8 mouse cellular contexts compared by ENCODE assay signal in genomic region chr4:109406486-109407175, GRCm38 (mm10). TPM values are rescaled to one million over a fixed set of nuclear protein-coding genes. Genes with fewer than 3 reads are reported as not detected.
DNase-seq lines count a peak whose midpoint lies in the region; ATAC-seq lines count a peak whose summit lies in the region.

Gene Ttc39a, plus strand, starts transcription at chr4:109406623.

- DNase-seq in spleen, adult 12 weeks (ENCODE audit: low spot score): peak; percentile 37
- no peak for DNase-seq in spleen, postnatal 36 days (ENCODE audit: low spot score in 2 of 2)
- peak; percentile 27 for DNase-seq in kidney, adult 11 months
- no peak for DNase-seq in layer of hippocampus, postnatal 25 days (ENCODE audit: extremely low spot score in 1 of 2, low spot score in 1 of 2)

- no peaks in the 10 kb centered on the region for H3K27me3 ChIP-seq in liver, embryonic 16.5 days (ENCODE audit: control insufficient read depth, insufficient read depth, low read depth, low read length)
- H3K27me3 ChIP-seq in neural tube, embryonic 13.5 days: peaks cover 7% of the 10 kb centered on the region

- H3K4me3 ChIP-seq in liver, embryonic 16.5 days (ENCODE audit: low read depth, low read length): peak within 1 kb of the TSS; percentile 77
- H3K4me3 ChIP-seq in neural tube, embryonic 13.5 days: peak within 1 kb of the TSS; percentile 51

- H3K27ac ChIP-seq in liver, embryonic 16.5 days (ENCODE audit: low read length): peak within 1 kb of the TSS; percentile 97
- H3K27ac ChIP-seq in neural tube, embryonic 13.5 days (replicated peaks): peak within 1 kb of the TSS; percentile 46; the same call in 1 of the 2 replicates

- peak; percentile 26 for ATAC-seq in common myeloid progenitor, adult 5-6 weeks (replicated peaks; ENCODE audit: low read depth, poor library complexity, severe bottlenecking)
- ATAC-seq in granulocyte monocyte progenitor cell, adult 5-6 weeks (replicated peaks; ENCODE audit: poor library complexity, severe bottlenecking): peak; percentile 66
- ATAC-seq in liver, embryonic 16.5 days (ENCODE audit: low read depth): peak; percentile 49
- ATAC-seq in neural tube, embryonic 13.5 days (ENCODE audit: low read depth): peak; percentile 45

- H3K4me2 ChIP-seq in liver, embryonic 16.5 days (ENCODE audit: low read depth, low read length): peak within 1 kb of the TSS; percentile 93
- H3K4me2 ChIP-seq in neural tube, embryonic 13.5 days: peak within 1 kb of the TSS; percentile 75

- H3K9ac ChIP-seq in liver, embryonic 16.5 days (ENCODE audit: low read depth, low read length): peak within 1 kb of the TSS; percentile 88
- H3K9ac ChIP-seq in neural tube, embryonic 13.5 days: peak within 1 kb of the TSS; percentile 78

- under 1% methylated on average over 33 of the region's 56 CpGs for WGBS in liver, embryonic 16.5 days (ENCODE audit: insufficient replicate concordance)
- WGBS in neural tube, embryonic 13.5 days: 1% methylated on average over 51 of the region's 56 CpGs

- peaks cover 46% of the 10 kb centered on the region for H3K4me1 ChIP-seq in liver, embryonic 16.5 days (ENCODE audit: control insufficient read depth, low read depth, low read length)
- H3K4me1 ChIP-seq in neural tube, embryonic 13.5 days (replicated peaks): peaks cover 15% of the 10 kb centered on the region

- H3K9me3 ChIP-seq in liver, embryonic 16.5 days (replicated peaks; ENCODE audit: control insufficient read depth, low read length): no peaks in the 10 kb centered on the region
- H3K9me3 ChIP-seq in neural tube, embryonic 13.5 days: no peaks in the 10 kb centered on the region

- peaks cover 19% of the 10 kb centered on the region for H3K36me3 ChIP-seq in liver, embryonic 16.5 days (ENCODE audit: control insufficient read depth, insufficient read depth)
- H3K36me3 ChIP-seq in neural tube, embryonic 13.5 days: no peaks in the 10 kb centered on the region

RNA-seq across cellular contexts. Expression of gene Ttc39a, which starts in this region (rescaled TPM):
- total RNA-seq in common myeloid progenitor, adult 5-6 weeks (2017): 0.46 and 2.8 TPM in 2 replicates
- not detected in 2 replicates for total RNA-seq in granulocyte monocyte progenitor cell, adult 5-6 weeks (2014; fragmentation: Nextera tagmentation)
- 0.72 and 2.4 TPM in 2 replicates for total RNA-seq in granulocyte monocyte progenitor cell, adult 5-6 weeks (2017)
- polyA plus RNA-seq in liver, embryonic 16.5 days (2015; fragmentation: Nextera tagmentation; extraction: Ambion mirVana): 10.4 and 11.8 TPM in 2 replicates
- 0.74 and 1.4 TPM in 2 replicates for polyA plus RNA-seq in neural tube, embryonic 13.5 days (2015; fragmentation: Nextera tagmentation; extraction: Ambion mirVana)
- total RNA-seq in layer of hippocampus, postnatal 25 days (2021): 1 to 10 TPM; 1.1 to 1.9 TPM

Comparison
In these comparisons a context has a peak if more than half of its experiments do, and no peak if none do; other contexts are left out.
1. DNase-seq: peak in spleen, adult 12 weeks (single experiment) and kidney, adult 11 months (single experiment); none in spleen, postnatal 36 days (0 of 2) and layer of hippocampus, postnatal 25 days (0 of 2).
2. Peak in every context shown above with its lines, with median percentiles within 50 percentile points of each other: ATAC-seq.